Mouse (Mus musculus) CD4-positive, CD25-positive, alpha-beta regulatory T cell, adult 2 months (primary cell): ENCODE measurements around the gene Sqstm1.
A peak's percentile ranks its signal among the peaks of the same experiment; 100 is the strongest.
"Not testable (repeated sequence)": the region's sequence is repeated elsewhere in the genome, so short reads cannot be mapped to it uniquely, and the experiment has no call there.

Experiments used
- DNase-seq: peaks from one replicate; pipeline ENCODE4 v3.0.0-alpha.2; 2012; ENCODE audit warnings: low read depth, low spot score

Gene Sqstm1

DNA sequence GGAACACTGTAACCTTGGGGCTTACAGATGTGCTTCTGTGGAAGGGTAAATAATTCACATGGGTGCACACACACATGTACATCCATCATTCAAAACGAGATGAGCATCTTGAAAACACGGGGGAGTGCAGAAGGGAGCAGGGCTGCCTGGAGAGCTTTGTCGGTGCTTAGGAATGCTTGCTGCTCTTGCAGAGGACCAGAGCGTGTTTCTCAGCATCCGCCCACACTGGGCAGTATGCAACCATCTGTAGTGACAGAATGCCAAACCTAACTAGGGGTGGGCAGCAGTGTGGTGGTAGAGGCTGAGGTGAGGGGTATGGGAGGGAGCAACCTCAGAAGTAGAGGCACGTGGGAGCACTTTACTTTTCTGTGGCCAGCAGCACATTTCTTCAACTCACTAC is 33.5 kb downstream of the Sqstm1 start:
- DNase-seq = no peak

DNA sequence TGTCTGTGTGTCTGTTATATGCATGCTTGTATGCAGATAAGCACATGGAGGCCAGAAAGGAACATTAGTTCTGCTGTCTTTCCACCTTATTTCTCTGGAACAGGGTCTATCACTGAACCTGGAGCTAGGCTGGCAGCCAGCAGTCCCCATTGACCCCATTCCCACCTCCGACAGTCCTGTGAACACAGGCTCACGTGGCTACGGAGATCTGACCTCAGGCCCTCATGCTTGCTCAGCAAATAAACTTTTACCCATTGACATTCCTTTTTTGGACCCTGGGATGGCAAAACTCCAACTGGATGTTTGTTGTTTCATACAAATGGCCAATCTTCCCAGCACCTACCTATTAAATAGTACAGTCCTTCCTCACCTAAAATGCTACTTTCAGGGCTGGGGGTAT is 34.3 kb downstream of the Sqstm1 start:
- DNase-seq = no peak

DNA sequence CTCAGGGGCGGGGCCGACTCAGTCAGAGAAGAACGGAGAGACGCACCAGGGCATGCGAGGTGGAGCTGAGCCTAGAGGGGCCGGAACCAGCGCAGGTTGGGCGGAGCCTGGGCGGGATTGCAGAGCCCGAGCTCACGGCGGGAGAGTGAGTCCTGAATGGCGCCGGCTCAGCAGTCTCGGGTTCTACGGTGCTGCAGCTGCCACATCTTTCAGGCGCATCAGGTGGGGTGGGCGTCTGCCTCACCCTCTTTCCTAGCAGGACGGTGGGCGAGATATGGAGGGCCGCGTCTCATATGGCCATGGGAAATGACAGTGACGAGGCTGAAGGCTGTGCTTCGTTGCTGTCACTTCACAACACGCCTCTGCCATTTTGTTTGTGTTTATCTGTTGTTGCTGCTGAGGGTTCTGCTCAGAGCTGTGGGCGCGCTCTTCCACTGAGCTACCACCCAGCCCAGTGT is 35.9 kb downstream of the Sqstm1 start:
- peak; percentile 98 for DNase-seq

GRCm38 (mm10) chr11:50174111-50174729 is 36.4 kb downstream of the Sqstm1 start, which contains the start of gene Mrnip:
TSS of gene Mrnip (plus strand) at chr11:50174444.
- DNase-seq = not testable (repeated sequence)

GRCm38 (mm10) chr11:50168352-50168751 is 42.3 kb downstream of the Sqstm1 start:
- DNase-seq = no peak

- no peak for DNase-seq
These were observed 48.1 kb downstream of the Sqstm1 start for GRCm38 (mm10) chr11:50162338-50163050.

- peak; percentile 87 for DNase-seq
These were observed 48.9 kb downstream of the Sqstm1 start for GRCm38 (mm10) chr11:50161578-50162304.

- no peak for DNase-seq
These were observed 51.3 kb downstream of the Sqstm1 start for GRCm38 (mm10) chr11:50159347-50159746.

DNA sequence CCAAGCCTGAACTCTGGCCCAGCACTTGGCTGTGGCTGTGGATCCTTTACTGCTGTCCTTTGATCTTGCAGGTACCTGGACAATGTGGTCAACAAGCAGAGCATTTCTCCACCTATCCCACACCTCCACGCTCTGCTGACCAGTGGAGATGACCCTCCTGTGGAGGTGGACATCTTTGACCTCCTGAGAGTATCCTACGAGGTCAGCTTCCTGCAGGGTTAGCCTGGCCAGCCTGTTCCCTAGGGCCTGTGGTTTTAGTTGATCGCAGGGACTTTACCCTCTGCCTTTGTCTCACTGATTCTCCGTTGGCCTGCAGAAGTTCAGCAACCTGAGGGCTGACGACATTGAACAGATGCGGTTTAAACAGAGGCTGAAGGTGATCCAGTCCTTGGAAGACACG is 52.3 kb downstream of the Sqstm1 start:
- no peak for DNase-seq

- DNase-seq = no peak
These were observed 53.8 kb downstream of the Sqstm1 start for GRCm38 (mm10) chr11:50156725-50157258.

DNA sequence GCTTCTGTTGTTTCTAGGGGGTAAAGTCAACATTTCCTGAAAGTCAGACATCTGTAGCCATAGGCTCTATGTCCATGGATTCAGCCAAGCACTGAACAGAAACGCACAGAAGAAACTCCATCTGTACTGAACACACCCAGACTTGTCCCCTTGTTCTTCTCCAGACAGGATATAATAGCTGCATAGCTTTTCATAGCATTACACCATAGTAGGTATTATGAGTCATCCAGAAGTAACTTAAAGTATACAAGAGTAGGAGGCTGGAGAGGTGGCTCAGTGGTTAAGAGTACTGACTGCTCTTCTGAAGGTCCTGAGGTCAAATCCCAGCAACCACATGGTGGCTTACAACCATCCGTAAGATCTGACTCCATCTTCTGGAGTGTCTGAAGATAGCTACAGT is 54.8 kb downstream of the Sqstm1 start:
- DNase-seq = no peak

DNA sequence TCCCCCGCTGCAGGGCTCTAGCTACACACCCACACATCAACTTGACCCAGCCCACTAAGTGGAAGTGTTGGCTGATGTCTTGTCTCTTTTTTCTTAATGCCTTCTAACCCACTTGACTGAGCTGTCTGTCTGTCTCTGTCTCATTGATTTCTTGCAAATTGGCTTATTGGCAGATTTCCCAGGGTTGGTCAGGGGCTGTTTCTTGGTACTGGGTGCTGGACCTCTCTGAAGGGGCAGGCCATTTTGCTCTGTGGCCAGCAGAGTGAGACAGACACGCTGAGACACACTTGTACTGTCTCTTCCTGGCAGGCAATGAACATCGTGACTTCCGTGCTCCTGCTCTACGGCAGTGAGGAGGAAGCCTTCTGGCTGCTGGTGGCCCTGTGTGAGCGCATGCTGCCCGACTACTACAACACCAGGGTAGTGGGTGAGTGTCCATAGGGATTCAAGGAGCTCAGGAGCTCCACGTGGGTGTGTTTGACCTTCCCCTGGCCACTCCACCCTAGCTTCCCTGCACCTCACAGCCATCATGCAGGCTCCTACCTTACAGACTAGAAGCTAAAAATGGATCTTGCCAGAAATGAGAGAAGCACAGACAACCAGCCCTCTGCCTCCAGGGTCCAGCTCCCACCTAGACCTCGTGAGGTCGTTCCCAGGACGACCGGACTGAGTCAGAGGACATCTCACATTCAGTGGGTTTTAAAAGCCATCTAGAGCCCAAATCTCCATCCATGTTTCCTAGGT is 55.7 kb downstream of the Sqstm1 start:
- DNase-seq = no peak

- DNase-seq = no peak
These were observed 56.5 kb downstream of the Sqstm1 start for GRCm38 (mm10) chr11:50154166-50154565.

DNA sequence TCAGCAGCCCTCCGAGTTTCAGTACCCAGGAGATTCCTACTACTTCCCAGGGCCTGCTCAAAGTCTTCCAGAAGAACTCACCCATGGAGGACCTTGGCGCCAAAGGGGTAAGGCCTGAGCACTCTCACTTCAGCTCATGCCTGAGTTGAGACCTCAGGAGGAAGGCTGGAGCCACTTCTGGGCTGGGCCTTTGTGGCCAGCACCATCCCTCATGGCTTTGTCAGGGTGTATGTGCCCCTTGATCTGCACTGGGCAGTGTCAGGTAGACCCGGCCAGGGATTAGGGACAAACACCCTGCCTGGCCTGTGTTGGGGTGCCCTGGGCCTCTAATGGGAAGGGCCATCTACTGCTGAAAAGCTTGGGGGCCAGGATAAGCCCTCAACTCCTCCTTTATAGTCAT is 59.3 kb downstream of the Sqstm1 start:
- no peak for DNase-seq

DNA sequence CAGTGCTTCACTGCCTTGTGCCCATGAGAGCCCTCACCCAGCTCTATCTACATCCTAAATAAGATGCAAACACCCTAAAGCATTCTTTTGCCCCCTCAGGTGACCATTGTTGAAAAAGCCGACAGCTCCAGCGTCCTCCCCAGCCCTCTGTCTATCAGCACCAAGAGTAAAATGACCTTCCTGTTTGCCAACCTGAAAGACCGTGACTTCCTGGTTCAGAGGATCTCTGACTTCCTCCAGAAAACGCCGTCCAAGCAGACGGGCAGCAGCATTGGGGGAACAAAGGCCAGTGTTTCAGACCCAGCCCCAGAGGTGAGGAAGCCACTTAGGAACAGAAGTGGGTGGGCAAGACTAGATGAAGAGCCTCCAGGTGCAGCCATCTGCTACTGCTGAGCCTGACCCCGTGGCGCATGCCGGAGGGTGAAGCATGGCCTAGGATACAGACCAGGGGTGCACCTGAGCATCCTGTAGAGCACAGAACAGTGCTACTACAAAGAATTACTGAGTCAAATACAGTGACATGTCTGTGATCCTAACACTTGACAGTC is 61.0 kb downstream of the Sqstm1 start:
- DNase-seq = no peak
